Mouse (Mus musculus): ENCODE measurements around the gene Entr1. TPM values are rescaled to one million over a fixed set of nuclear protein-coding genes. Genes with fewer than 3 reads are reported as not detected.

Entr1 gene
- polyA plus RNA-seq, 1 experiment = 30.9 TPM

DNA sequence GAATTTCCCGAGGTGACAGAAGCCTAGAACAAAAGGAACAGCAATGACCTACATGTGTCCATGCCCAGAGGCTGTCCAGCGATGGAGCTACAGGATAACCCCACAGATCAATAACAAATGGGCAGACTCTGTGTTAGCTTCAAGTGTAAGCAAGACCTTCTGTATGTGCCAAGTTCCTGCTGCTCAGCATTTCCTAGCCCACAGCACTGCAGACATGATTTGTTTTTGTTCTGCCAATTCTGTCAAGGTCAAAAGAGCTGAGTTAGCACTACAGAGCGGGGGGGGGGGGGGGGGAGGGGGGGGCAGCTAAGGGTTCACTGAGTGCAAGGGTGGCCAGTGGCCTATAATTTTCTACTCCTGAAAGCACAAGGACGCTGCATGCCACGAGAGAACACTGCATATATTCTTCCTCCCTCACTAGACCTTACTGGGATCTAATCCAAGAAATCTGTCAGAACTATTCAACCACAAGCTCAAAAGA, 21.9 kb upstream of the Entr1 start:
- peaks cover 84% of the 10 kb centered on the region for H3K36me3 ChIP-seq (replicated peaks; ENCODE audit: low read length)
- no peaks in the 10 kb centered on the region for H3K9me3 ChIP-seq
- H3K27me3 ChIP-seq (replicated peaks) = no peaks in the 10 kb centered on the region
- no peak overlapping the region for H3K4me3 ChIP-seq (replicated peaks)
- peaks cover 49% of the 10 kb centered on the region for H3K4me1 ChIP-seq
- no peak for TF ChIP-seq FLI1 (IDR thresholded peaks at IDR 0.05; ENCODE audit: low read length)
- no peak for TF ChIP-seq GATA1 (IDR thresholded peaks at IDR 0.05; ENCODE audit: borderline replicate concordance, low read length)

DNA sequence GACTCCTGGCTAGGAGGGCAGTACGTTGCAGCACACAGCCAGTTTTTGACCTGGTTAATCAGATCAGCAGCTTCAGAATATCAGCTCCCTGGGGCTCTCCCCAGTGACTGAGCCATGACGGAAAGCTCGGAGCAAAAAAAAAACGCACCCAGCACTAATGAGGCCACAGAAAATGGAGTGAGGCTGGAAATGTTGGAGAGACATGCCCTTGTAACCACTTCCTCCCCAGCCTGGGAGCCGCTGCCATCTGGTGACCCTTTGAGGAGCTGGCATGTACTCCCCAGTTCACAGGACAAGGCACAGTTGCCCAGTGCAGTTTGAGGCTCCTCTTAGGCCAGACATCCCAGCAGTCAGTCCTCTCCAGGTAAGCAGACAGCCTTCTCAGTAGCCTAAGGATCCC, 21.0 kb upstream of the Entr1 start:
- Histone ChIP-seq H3K4me1 (peaks cover 58% of the 10 kb centered on the region), H3K27me3 (replicated peaks) (no peaks in the 10 kb centered on the region), H3K9me3 (no peaks in the 10 kb centered on the region), H3K4me3 (replicated peaks) (no peak overlapping the region), H3K36me3 (replicated peaks; ENCODE audit: low read length) (peaks cover 84% of the 10 kb centered on the region)
- TF ChIP-seq GATA1 (IDR thresholded peaks at IDR 0.05; ENCODE audit: borderline replicate concordance, low read length) (no peak), FLI1 (IDR thresholded peaks at IDR 0.05; ENCODE audit: low read length) (no peak)

DNA sequence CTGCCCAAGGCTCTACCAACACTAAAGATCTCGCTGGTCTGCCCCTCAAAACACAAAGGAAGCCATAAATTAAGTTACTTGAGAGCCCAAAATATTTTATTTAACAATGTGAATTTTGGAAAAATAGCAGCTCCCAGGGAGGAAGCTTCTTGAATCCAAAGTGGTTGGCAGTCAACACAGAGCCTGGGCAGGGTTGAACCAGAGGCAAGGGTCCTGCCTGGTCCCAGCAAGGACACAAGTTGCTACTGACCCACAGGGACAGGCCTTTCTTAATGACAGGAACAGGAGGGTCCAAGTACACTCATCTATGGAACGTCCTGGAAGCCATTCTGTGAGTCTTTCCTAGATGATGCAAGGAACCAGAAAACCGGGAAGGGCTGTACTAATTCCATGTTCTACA, 20.2 kb upstream of the Entr1 start:
- no peaks in the 10 kb centered on the region for H3K9me3 ChIP-seq
- H3K36me3 ChIP-seq (replicated peaks; ENCODE audit: low read length) = peaks cover 84% of the 10 kb centered on the region
- H3K4me3 ChIP-seq (replicated peaks) = peak overlapping the region; percentile 98
- H3K27me3 ChIP-seq (replicated peaks) = no peaks in the 10 kb centered on the region
- no peak for TF ChIP-seq FLI1 (IDR thresholded peaks at IDR 0.05; ENCODE audit: low read length)
- TF ChIP-seq GATA1 (IDR thresholded peaks at IDR 0.05; ENCODE audit: borderline replicate concordance, low read length) = no peak
- H3K4me1 ChIP-seq = peaks cover 65% of the 10 kb centered on the region

DNA sequence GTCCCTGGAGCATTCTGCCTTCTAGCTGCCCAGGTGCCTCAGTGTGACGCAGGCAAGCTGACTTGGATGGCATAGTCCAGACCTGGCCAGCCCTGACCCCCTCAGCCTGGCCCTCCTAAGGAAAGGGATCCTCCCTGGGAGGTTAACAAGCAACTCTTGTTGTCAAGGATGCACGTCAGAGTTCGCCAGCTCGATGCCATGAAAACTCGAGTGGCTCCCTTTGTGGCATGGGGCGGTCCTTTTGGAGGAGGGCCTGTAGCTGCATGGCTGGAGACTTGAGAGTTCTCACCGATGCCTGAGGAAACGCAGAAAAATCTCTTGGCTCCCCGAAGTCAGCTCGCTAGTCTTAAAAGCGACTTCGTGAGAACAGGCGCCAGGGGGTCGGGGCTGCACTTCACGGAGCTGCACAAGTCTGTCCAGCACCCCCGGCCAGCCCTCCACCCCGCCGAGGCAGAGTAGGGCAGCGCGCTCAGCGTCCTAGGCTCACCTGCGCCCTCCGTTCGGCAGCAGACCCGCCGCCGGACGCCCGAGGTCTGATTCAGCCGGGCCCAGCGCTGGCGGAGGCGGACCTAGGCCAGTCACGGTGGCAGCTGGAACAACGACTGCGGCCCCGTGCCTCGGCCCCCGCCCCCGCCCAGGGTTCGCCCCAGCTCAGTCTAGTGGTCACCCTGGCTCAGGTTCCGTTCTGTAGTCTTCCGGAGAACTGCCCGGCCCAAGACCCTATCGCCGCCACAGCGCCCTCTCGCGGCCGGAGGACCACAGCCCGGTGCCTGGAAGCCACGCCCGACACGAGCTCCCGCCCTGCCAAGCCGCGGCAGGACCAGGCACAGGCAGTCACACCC, 19.6 kb upstream of the Entr1 start, which contains the start of gene Inpp5e:
Gene Inpp5e, minus strand, starts transcription at position 689 of the 842 bp plus-strand sequence.
- H3K36me3 ChIP-seq (replicated peaks; ENCODE audit: low read length) = peaks cover 78% of the 10 kb centered on the region
- TF ChIP-seq FLI1 (IDR thresholded peaks at IDR 0.05; ENCODE audit: low read length) = no peak
- no peak for TF ChIP-seq GATA1 (IDR thresholded peaks at IDR 0.05; ENCODE audit: borderline replicate concordance, low read length)
- H3K4me1 ChIP-seq = peaks cover 62% of the 10 kb centered on the region
- H3K9me3 ChIP-seq = no peaks in the 10 kb centered on the region
- peak within 1 kb of the TSS; percentile 98 for H3K4me3 ChIP-seq (replicated peaks)
- H3K27me3 ChIP-seq (replicated peaks) = no peaks in the 10 kb centered on the region

DNA sequence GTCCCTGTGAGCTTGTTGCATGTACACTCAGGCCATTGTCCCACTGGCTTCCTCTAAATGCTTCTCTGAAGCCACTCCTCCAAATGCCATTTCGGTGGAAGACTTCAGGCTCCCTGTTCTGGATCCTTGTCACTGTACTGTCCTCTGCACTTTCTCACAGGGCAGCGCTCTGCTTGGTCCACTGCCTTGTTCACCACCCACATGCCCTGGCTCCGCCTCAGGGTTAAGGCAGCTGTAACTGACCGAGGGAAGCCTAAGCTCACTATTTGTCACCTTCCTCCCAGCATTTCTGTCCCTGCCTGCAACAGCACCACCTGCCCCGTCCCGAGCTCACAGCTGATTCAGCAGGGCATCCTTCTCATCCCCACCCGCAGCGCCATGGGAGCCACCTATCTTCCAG, 14.2 kb upstream of the Entr1 start:
- peaks cover 63% of the 10 kb centered on the region for H3K4me1 ChIP-seq
- H3K9me3 ChIP-seq = no peaks in the 10 kb centered on the region
- H3K27me3 ChIP-seq (replicated peaks) = no peaks in the 10 kb centered on the region
- TF ChIP-seq FLI1 (IDR thresholded peaks at IDR 0.05; ENCODE audit: low read length) (no peak), GATA1 (IDR thresholded peaks at IDR 0.05; ENCODE audit: borderline replicate concordance, low read length) (no peak)
- H3K4me3 ChIP-seq (replicated peaks) = no peak overlapping the region
- peaks cover 89% of the 10 kb centered on the region for H3K36me3 ChIP-seq (replicated peaks; ENCODE audit: low read length)

DNA sequence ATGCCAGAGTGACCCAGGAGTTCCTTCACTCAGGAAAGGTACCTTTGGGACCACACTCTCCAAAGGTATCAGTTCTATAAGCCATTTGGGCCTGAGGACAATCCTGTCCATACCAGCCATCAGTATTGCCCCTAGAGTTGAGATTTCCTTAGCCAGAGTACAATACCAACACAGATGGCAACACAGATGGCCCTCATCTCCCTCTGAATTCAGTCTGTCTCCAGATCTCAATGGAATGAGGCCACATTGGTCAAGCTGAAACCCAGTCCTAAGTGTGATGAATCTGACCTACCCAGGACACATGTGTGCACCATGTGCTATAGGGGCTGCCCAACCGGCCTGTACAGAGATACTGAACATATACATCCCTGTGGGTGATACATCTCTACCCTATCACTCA, 13.1 kb upstream of the Entr1 start:
- no peaks in the 10 kb centered on the region for H3K27me3 ChIP-seq (replicated peaks)
- H3K9me3 ChIP-seq = no peaks in the 10 kb centered on the region
- peaks cover 91% of the 10 kb centered on the region for H3K36me3 ChIP-seq (replicated peaks; ENCODE audit: low read length)
- peaks cover 53% of the 10 kb centered on the region for H3K4me1 ChIP-seq
- H3K4me3 ChIP-seq (replicated peaks) = no peak overlapping the region
- TF ChIP-seq GATA1 (IDR thresholded peaks at IDR 0.05; ENCODE audit: borderline replicate concordance, low read length) = no peak

DNA sequence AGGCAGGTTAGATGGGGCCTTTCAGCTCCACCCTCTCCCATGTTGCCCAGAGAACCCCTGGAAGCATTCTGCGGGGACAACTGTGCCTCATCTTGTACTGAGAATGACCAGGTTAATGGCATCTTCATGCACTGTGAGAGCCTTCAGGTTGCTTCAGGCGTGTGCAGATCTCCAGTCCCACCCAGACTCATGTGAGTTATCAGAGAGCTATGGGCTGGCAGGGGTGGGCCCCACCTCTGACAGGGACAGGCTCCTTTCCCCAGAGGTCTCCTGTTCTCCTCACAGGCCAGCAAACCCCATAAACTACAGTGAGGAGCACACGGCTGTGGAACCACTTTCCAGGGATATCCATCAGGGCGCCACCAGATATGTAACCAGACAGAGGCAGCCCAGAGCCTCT, 11.9 kb upstream of the Entr1 start:
- Histone ChIP-seq H3K4me1 (peaks cover 40% of the 10 kb centered on the region), H3K4me3 (replicated peaks) (no peak overlapping the region), H3K9me3 (no peaks in the 10 kb centered on the region), H3K27me3 (replicated peaks) (no peaks in the 10 kb centered on the region), H3K36me3 (replicated peaks; ENCODE audit: low read length) (peaks cover 92% of the 10 kb centered on the region)
- TF ChIP-seq GATA1 (IDR thresholded peaks at IDR 0.05; ENCODE audit: borderline replicate concordance, low read length) (no peak), FLI1 (IDR thresholded peaks at IDR 0.05; ENCODE audit: low read length) (no peak)

DNA sequence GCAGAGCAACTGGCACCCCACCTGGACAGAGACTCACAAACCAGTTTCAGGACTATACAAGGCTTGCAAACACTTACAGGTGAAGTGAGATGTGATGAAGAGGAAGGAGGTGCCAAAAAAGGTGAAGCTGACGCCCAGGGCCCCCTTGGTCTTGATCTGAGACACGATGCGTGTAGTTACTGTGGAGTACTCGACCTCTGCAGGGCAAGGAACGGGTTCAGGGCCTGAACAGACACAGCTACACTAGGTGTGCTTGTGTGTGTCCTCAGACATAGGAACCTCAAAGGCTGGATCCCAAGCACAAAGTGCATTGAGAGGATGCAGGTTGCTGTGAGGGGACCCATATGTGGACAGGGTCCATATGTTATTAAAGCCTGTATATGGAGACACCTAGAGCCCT, 11.2 kb upstream of the Entr1 start:
- H3K36me3 ChIP-seq (replicated peaks; ENCODE audit: low read length) = peaks cover 92% of the 10 kb centered on the region
- no peak overlapping the region for H3K4me3 ChIP-seq (replicated peaks)
- H3K4me1 ChIP-seq = peaks cover 33% of the 10 kb centered on the region
- no peaks in the 10 kb centered on the region for H3K27me3 ChIP-seq (replicated peaks)
- no peaks in the 10 kb centered on the region for H3K9me3 ChIP-seq
- TF ChIP-seq FLI1 (IDR thresholded peaks at IDR 0.05; ENCODE audit: low read length) = no peak

DNA sequence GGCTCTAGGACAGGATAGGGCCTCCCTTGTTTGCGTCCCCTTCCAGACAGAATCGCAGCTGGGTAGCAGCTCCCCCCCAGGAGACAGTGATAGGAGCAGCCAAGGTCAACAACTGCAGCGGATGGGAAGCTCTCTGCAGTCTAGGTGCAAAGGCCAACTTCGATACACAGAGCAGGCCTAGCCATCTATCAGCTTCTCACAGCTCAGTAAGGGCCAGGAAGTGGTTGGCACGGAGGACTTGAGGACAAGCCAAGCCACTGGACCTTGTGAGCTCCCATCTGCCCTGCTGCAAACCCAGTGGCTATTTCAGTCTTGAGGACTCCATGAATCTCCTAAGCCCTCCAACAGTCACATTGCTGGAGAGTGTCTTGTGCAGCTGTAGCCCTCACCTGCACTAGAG, 10.5 kb upstream of the Entr1 start:
- H3K36me3 ChIP-seq (replicated peaks; ENCODE audit: low read length) = peaks cover 92% of the 10 kb centered on the region
- no peak overlapping the region for H3K4me3 ChIP-seq (replicated peaks)

DNA sequence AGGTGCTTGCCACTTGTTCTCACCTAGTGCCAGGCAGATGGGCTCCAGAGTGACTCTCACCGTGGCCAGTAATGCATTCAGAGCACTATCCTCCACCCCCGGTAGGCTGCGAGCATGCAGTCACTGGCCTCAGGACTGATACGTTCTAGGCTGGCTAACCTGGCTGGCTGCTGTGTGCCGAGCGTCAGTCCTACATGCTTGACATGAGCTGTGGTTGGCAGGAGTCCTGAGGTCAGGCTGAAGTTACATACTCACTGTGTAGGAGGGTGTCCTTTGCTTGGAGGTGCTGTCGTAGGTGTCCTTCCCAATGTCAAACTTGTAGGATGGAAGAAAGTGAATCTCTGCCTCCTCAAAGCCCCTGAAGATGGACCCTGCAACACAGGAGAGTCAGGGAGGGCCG, 9.9 kb upstream of the Entr1 start:
- Histone ChIP-seq H3K4me1 (peaks cover 24% of the 10 kb centered on the region), H3K4me3 (replicated peaks) (no peak overlapping the region), H3K9me3 (no peaks in the 10 kb centered on the region), H3K36me3 (replicated peaks; ENCODE audit: low read length) (peaks cover 97% of the 10 kb centered on the region), H3K27me3 (replicated peaks) (no peaks in the 10 kb centered on the region)
- TF ChIP-seq FLI1 (IDR thresholded peaks at IDR 0.05; ENCODE audit: low read length) = no peak
- TF ChIP-seq GATA1 (IDR thresholded peaks at IDR 0.05; ENCODE audit: borderline replicate concordance, low read length) = no peak

More for the DNA sequence above, 10.5 kb upstream of the Entr1 start:
- H3K9me3 ChIP-seq = no peaks in the 10 kb centered on the region
- peaks cover 26% of the 10 kb centered on the region for H3K4me1 ChIP-seq
- TF ChIP-seq GATA1 (IDR thresholded peaks at IDR 0.05; ENCODE audit: borderline replicate concordance, low read length) (no peak), FLI1 (IDR thresholded peaks at IDR 0.05; ENCODE audit: low read length) (no peak)
- H3K27me3 ChIP-seq (replicated peaks) = no peaks in the 10 kb centered on the region
